Mouse (Mus musculus) liver, embryonic 14.5 days (tissue): ENCODE measurements at regions not wholly inside any gene's neighbourhood (a gene's known extent, or its start where the extent isn't known, plus 50 kb on each side); places are given as distances from the start of the nearest gene placed in this dataset.
A peak's percentile ranks its signal among the peaks of the same experiment; 100 is the strongest.

Source experiments
- CTCF ChIP-seq: IDR thresholded peaks from 2 replicates; pipeline ENCODE4 v1.5.1; 2016; ENCODE audit warnings: antibody characterized with exemption, low read depth, control low read depth
- EP300 ChIP-seq: IDR thresholded peaks from 2 replicates; pipeline ENCODE4 v1.6.1; 2016; ENCODE audit warnings: antibody characterized with exemption, low read depth

GRCm38 (mm10) chr5:141093641-141094040, 93.3 kb upstream of the Card11 start:
- TF ChIP-seq CTCF (peak; percentile 62), EP300 (no peak)
